Mouse (Mus musculus) heart, postnatal 14 days (tissue): ENCODE measurements around the gene S100a14. TPM values are rescaled to one million over a fixed set of nuclear protein-coding genes. Genes with fewer than 3 reads are reported as not detected.

Source experiments
- total RNA-seq, 2 experiments: library from RNA; stranded (reverse); gene quantifications; 2 replicates each; pipeline ENCODE4 v1.2.3; 2021

S100a14 gene
- total RNA-seq, 2 experiments from 2014 or later: 0.74 to 1.7 TPM

Other genes with a start within 250 kb of the S100a14 start
- gene Gatad2b, start 233.7 kb upstream of the S100a14 start, total RNA-seq: 10 to 100 TPM; 47.2 to 52.9 TPM
- 1 to 10 TPM; 1.9 to 2.6 TPM for gene Slc27a3, start 136.9 kb upstream of the S100a14 start, total RNA-seq
- gene Ints3, start 93.2 kb upstream of the S100a14 start, total RNA-seq: 10 to 100 TPM; 26.4 to 27.2 TPM
- 10 to 100 TPM; 25.8 to 33.1 TPM for gene Npr1, start 61.0 kb upstream of the S100a14 start, total RNA-seq
- gene Ilf2, start 50.7 kb upstream of the S100a14 start, total RNA-seq: 10 to 100 TPM; 35.3 to 39.2 TPM
- gene Snapin, start 35.8 kb upstream of the S100a14 start, total RNA-seq: 10 to 100 TPM; 51.3 to 52.6 TPM
- 100 to 1,000 TPM; 101 to 123 TPM for gene Chtop, start 17.4 kb upstream of the S100a14 start, total RNA-seq
- gene S100a1, start 12.5 kb upstream of the S100a14 start, total RNA-seq: 100 to 1,000 TPM; 516 to 570 TPM
- 10 to 100 TPM; 29.1 to 29.8 TPM for gene S100a13, start 12.4 kb upstream of the S100a14 start, total RNA-seq
- gene S100a16, start 10.4 kb downstream of the S100a14 start, total RNA-seq: 10 to 100 TPM; 77.3 to 86.0 TPM
- not detected for gene S100a3, start 33.7 kb downstream of the S100a14 start, total RNA-seq
- not detected for gene S100a2, start 63.4 kb downstream of the S100a14 start, total RNA-seq
- gene Gm42674, start 75.0 kb downstream of the S100a14 start, total RNA-seq: not detected
- gene S100a4, start 76.9 kb downstream of the S100a14 start, total RNA-seq: 10 to 100 TPM; 12.2 to 14.3 TPM
- not detected for gene S100a5, start 81.7 kb downstream of the S100a14 start, total RNA-seq
- gene S100a6, start 86.0 kb downstream of the S100a14 start, total RNA-seq: 10 to 100 TPM; 62.2 to 71.0 TPM
- gene S100a7a, start 127.2 kb downstream of the S100a14 start, total RNA-seq: under 1 TPM in 1 of 2 experiments, not detected in 1; 0.17 TPM
- gene S100a8, start 142.1 kb downstream of the S100a14 start, total RNA-seq: 1 to 10 TPM; 2.6 to 2.8 TPM
- 1 to 10 TPM; 3.7 to 5.4 TPM for gene S100a9, start 168.9 kb downstream of the S100a14 start, total RNA-seq
- not detected for gene Pglyrp4, start 200.1 kb downstream of the S100a14 start, total RNA-seq